Mouse (Mus musculus): Measurements from ENCODE around the gene Aim2.

Gene Aim2

GRCm38 (mm10) chr1:173398323-173398970 lies 47.8 kb downstream of the Aim2 start:
- DNase-seq: no peak

DNA sequence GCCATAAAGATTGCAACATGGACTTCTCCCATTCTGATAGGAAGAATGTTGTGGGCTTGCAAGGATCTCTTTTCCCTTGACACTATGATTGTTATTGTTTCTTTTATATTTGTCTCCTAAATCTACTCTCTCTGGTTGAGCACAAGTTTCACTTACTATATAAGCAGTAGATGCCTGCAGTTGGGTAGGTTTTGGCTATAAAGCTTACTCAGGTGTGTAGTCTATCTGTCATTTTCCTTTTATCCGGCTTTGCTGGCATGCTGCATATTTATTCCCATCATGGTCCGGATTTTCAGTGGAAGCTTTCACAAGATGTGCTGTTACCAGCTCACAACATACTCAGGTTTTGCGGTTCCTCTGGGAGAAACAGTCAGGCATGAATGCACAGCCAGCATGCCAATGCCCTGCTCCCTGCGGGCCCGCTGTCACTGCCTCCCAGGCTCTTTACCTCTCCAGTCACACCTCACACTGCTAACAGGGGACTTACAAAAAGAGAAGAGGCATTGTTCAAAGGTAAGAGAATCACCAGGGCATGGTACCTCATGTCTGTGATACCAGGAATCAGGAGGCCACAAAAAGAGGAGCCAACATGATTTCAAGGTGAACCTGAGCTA lies 54.1 kb downstream of the Aim2 start:
- DNase-seq: no peak

DNA sequence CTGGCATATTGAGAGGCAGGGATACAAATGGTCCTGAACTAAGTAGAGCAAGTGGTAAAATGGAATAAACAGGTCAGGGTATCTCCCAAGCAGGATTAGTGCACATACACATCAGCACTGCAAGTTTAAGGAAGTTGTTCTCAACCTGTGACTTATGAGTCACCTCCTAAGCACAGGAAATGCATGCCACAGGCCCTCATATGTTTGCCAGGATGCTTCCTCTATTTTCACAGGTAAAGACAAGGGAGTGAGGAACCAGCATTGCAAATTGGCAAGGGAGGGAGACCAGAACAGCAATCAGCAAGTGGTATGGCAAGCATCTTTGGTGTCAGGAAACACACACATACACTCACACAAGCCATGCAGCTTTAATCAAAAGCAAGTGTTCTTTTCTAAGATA lies 58.4 kb downstream of the Aim2 start:
- no peak for DNase-seq

DNA sequence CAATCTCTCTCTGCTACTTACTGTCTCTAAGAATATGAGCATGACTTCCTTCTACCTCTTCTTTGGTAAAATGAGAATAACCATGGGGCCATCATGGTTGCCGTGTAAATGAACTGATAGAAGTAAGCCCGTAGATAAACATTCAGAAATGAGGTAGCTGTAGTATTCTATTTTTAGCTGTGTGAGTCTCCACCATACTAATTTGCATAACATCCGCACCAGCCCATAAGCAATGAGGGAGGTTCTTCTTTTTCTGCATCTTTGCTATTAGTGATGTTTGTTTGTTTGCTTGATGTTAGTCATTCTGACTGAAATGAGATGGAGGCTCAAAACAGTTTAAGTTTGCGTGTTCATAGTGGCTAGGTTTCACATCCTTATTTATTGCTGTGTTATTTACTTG lies 61.2 kb downstream of the Aim2 start:
- DNase-seq: no peak

DNA sequence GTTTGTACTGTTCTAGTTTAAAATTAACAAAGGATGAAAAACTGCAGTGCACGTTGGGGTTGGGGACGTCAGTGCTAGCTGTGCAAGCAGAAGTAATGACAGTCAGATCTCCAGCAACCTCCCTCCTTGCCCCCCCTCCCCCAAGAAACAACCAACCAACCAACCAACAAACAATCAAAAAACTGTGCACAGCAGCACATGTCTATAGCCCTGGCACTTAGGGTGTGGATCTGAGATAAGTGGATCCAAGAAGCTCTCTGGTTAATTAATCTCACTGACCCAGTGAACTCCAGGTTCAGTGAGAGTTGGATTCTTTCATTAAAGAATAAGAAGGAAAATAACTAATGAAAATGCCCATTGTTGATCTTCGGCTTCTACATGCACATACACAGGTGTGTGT lies 64.0 kb downstream of the Aim2 start:
- no peak for DNase-seq

GRCm38 (mm10) chr1:173418516-173418915 lies 67.8 kb downstream of the Aim2 start:
- no peak for DNase-seq

DNA sequence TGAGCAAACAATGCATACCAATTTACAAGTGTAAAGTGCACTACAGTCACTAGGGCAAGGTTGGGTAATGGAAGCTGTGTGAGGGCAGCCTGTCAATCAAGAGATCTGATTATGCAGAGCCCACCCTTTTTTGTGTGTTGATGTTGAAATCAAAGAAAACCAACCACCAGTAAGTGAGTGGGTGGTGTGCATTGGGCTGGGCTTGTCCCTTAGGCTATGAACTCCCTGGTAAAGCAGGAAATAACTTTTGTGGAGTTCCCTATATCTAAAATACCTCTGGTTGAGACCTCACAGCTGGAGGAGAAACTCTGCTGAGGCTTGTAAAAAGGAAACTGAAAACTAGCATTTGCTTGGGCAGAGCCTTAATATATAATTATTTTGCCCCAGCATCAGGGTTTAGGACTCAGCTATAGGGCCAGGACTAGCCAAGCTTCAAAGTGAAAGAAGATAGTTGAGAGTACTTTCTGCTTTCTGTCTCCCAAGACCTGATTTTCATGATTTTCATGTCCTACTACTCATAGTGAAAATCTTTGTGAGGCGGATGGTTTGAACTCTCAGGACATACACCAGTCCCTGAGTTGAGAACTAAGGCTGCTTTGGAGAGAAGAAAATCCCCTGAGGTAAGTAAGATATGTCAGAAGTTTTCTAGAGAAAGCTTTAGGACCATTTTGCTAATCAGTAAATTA lies 68.4 kb downstream of the Aim2 start:
- no peak for DNase-seq

GRCm38 (mm10) chr1:173420374-173420773 lies 69.7 kb downstream of the Aim2 start:
- DNase-seq: peak; percentile 8

- no peak for DNase-seq
Observed at GRCm38 (mm10) chr1:173426345-173426744, 75.7 kb downstream of the Aim2 start.

DNA sequence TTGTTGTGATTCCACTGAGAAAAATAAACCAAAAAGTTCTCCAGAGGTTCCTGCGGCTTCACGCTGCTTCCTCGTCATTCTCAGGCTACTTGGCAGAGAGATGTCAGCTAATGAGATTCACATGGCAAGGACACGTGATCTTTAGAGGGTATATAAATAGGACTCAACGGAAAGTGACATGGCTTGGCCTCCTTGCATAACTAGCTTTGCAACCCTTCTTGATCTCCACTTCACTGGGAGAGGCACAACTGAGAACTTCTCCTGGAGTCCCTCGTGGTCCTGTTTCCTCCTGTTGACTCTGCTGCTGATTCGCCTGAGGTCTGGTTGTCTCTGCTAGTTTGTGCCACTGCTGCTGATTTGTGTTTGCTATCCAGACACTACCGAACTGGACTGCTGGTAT lies 76.7 kb downstream of the Aim2 start:
- DNase-seq: no peak

- no peak for DNase-seq
Observed at GRCm38 (mm10) chr1:173429995-173430699, 79.5 kb downstream of the Aim2 start.

DNA sequence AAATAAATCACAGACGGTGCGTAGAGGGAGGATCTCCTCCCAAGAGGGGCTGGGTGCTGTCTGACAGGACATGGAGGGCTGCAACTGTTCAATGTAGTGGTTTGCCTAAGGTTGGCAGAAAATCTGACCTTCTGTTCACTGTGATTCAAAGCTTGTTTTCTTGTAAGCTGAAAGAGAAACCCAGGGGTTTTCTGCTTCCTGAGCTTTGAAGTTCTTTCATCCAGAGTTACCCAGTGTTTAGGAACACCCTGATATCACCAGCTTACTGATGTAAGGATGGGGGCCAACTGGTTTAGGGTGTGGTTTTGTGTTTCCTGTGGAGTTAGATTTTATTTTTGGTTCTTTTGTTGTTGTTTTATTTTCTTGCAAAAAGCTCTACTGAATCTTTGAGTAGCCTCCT lies 81.7 kb downstream of the Aim2 start:
- no peak for DNase-seq

DNA sequence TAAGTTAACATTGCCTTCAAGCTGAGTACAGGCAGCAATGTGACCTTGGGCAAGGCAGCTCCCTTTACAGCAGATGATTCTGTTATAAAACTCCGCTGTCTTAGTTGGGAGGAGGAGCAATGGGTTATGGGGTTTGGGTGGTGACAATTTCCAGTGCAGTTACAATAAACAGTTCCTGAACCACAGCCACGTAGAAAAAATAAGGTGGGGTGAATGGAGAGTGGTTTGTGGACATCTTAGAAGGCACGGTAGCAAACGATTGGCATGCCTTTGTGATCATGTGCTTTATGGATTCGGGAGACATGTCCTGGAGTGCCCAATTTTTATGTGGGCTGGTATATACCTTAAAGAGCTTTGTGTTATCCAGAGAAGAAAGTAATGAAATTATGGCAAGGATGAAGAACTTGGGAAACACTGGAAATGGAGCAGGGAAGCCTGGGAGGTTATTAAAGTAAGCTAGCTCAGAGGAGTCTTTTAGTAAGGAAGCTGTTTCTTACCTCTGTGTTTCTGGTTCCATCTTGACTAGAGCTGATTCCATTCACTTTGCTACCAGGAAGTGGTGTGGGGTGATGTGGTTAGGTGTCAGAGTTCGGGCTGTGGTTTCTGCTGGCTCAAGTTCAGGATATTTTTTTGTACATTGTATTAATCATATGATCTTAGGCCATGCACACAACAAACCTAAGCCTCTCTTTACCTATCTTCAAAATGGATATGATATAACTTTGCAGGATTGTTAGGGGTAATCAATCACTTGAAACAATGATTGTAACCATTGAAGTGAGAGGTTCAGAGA lies 86.7 kb downstream of the Aim2 start:
- DNase-seq: no peak

DNA sequence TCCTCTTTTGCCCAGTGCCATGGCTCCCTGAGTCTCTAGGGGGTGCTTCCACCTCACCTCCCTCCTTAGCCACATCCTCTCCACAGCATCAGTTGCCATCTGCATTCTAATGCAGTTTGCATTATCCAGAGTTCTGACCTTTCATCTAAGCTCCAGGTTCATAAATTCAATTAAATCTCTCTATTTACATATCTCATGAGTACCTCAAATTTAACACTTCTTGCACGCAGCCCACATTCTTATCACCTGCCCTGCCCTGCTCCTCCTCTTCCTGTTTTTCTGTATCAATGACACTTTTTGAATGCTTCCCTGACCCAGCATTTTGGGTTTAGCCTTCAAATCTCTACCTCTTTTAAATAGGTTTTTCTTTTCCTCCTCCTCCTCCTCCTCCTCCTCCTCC lies 90.0 kb downstream of the Aim2 start:
- no peak for DNase-seq

- no peak for DNase-seq
Observed at GRCm38 (mm10) chr1:173441210-173441609, 90.5 kb downstream of the Aim2 start.

DNA sequence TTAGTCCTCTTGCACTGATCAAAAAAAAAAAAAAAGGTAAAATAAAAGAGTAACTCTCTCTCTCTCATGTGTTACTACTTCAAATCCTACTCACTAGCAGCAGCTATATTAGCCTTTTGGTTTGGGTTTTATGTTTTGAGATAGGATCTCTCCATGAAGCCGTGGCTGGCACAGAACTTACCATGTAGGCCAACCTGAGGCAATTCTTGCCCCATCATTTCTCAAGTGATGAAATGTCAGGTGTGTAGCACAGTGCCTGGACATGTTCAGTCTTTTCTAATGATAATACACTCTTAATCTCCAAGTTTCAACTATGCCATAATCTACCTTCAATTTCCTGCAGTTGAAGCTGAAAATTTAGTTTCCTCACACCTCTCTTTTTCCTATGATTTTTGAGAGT lies 92.4 kb downstream of the Aim2 start:
- DNase-seq: no peak

GRCm38 (mm10) chr1:173447067-173447466 lies 96.4 kb downstream of the Aim2 start:
- no peak for DNase-seq

DNA sequence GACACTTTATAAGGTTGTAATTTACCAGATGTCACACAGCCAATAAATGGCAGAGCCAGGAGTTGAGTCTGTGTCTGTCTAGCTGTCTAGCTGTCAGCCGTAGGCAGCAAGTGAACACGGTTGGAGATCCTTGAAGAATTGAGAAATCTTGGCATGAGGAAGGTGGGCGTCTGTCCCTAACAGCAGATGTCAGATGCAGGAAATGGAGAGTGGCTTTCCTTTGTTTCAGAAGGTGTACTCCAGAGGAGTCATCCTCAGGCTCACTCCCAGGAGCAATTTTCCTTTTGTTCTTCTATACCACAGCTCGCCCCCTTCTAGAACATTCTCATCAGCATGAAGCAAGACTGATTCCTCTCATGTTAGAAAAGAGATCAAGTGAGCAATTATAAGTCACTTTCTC lies 99.9 kb downstream of the Aim2 start:
- DNase-seq: no peak

- no peak for DNase-seq
Observed at GRCm38 (mm10) chr1:173451665-173452064, 101.0 kb downstream of the Aim2 start.

- DNase-seq: no peak
Observed at GRCm38 (mm10) chr1:173456139-173456754, 105.6 kb downstream of the Aim2 start.

DNA sequence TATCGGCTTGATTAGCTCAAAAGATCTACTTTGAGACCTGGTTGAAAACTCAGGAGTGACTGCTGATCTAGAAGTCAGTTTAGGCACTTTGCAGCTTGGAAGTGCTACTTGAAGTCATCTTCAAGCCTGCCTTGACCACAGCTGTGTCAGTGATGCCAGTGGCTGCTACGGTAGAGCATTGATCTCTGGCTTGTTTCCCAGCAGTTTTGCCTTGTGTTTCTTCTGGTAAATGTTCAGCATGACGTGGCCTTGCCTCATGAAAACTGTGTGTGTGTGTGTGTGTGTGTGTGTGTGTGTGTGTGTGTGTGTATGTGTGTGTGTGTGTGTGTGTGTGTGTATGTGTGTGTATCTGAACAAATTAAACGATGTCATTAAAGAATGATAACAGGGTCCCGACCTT lies 106.1 kb downstream of the Aim2 start:
- no peak for DNase-seq

DNA sequence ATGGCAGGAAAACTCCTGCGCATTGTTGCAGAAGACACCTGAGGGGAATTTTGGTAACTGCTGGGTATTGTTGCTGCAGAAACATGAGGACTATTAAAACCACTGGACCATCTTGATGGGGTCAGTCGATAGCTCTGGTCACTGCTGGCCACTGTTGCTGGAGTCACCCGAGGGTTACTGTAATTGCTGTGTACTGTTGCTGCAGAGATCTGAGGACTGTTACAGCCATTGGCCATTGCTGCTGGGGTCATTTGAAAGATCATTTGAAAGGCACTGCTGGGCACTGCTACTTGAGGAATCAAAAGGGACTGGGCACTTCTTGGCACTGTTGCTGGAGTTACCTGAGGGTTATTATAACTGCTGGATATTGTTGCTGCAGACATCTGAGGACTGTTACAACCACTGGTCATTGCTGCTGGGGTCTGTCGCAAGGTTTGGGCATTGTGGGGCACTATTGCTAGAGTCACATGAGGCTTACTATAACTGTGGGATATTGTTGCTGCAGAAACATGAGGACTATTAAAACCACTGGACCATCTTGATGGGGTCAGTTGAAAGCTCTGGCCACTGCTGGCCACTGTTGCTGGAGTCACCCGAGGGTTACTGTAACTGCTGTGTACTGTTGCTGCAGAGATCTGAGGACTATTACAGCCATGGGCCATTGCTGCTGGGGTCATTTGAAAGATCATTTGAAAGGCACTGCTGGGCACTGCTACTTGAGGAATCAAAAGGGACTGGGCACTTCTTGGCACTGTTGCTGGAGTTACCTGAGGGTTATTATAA lies 129.9 kb downstream of the Aim2 start:
- DNase-seq: peak; percentile 10
